Mouse (Mus musculus) C2C12 (cell line): ENCODE data around the gene Ppp2r5a.

Experiments
- CTCF ChIP-seq: IDR thresholded peaks from one replicate; pipeline ENCODE4 v1.5.1; 2011; ENCODE audit not compliant: control insufficient read depth, insufficient read depth, insufficient read length
- FOSL1 ChIP-seq: IDR thresholded peaks from one replicate; pipeline ENCODE4 v1.8.0; 2011; ENCODE audit warnings: mild to moderate bottlenecking, low read length; ENCODE audit not compliant: poor library complexity, insufficient read depth, severe bottlenecking
- MAX ChIP-seq: IDR thresholded peaks from one replicate; pipeline ENCODE4 v1.6.1; 2011; ENCODE audit warnings: mild to moderate bottlenecking, control low read depth
- USF1 ChIP-seq: IDR thresholded peaks from one replicate; pipeline ENCODE4 v1.6.1; 2011; ENCODE audit warnings: low read depth, mild to moderate bottlenecking, control low read depth, moderate library complexity

- TF ChIP-seq CTCF (no peak), MAX (no peak), USF1 (no peak), FOSL1 (no peak)
Observed at GRCm38 (mm10) chr1:191417111-191417510, 14.0 kb upstream of the Ppp2r5a start.
